Mouse (Mus musculus) hindlimb bud, embryonic 11.5 days (tissue): ENCODE measurements around the gene Prss16.

ENCODE experiments used
- DNase-seq: peaks from one replicate; pipeline ENCODE4 v3.0.0-alpha.2; 2012; ENCODE audit warnings: low read depth, low spot score; ENCODE audit errors: extremely low spot score

The Prss16 gene

GRCm38 (mm10) chr13:22007872-22008271, 1.7 kb downstream of the Prss16 start:
- DNase-seq, result no peak

- DNase-seq, result no peak
These were observed 2.4 kb downstream of the Prss16 start for GRCm38 (mm10) chr13:22007121-22007510.

GRCm38 (mm10) chr13:22006334-22007120, 3.0 kb downstream of the Prss16 start:
- no peak for DNase-seq

GRCm38 (mm10) chr13:22005605-22006333, 3.8 kb downstream of the Prss16 start:
- DNase-seq, result no peak

- no peak for DNase-seq
These were observed 7.7 kb downstream of the Prss16 start for GRCm38 (mm10) chr13:22001823-22002222.

GRCm38 (mm10) chr13:22001346-22001745, 8.2 kb downstream of the Prss16 start:
- DNase-seq, result no peak

DNA sequence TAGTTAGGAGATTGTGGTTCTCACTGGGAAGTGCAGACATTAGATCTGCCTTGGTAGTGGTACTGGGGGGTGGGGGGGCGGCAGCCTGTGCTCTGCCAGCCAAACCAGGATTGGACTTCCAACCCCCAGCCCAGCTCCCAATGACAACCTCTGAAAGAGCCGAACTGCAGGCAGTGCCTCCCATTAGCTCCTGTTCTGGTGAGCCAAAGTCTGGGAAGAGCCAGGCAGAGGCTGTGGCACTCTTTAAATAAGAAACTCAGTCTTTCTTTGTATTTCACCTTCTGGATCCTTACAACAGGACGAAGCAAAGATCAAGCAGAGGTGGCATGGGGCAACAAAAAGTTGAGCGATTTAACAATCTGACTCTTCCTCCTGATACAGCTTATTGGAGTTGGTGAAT, 10.4 kb downstream of the Prss16 start:
- DNase-seq, result no peak

DNA sequence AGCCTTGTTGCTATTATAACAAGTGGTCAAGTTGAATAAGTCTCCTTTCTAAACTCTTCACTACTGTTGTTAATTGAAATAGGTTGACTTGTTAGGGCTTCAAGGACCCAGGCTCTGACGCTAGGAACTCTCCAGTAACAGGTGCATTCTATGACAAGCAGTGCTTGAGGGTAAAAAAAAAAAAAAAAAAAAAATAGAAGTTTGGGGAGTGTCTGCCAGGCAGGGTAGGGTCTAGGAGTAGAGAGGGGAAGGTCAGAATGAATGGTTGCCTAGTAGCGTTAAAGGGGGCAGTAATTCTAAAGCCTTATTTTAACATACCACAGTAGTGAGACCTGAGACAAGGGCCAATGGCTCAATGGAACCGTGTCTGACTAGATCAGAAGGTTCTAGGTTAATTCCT, 11.1 kb downstream of the Prss16 start:
- DNase-seq, result no peak

- DNase-seq, result no peak
These were observed 11.7 kb downstream of the Prss16 start for GRCm38 (mm10) chr13:21997821-21998220.

DNA sequence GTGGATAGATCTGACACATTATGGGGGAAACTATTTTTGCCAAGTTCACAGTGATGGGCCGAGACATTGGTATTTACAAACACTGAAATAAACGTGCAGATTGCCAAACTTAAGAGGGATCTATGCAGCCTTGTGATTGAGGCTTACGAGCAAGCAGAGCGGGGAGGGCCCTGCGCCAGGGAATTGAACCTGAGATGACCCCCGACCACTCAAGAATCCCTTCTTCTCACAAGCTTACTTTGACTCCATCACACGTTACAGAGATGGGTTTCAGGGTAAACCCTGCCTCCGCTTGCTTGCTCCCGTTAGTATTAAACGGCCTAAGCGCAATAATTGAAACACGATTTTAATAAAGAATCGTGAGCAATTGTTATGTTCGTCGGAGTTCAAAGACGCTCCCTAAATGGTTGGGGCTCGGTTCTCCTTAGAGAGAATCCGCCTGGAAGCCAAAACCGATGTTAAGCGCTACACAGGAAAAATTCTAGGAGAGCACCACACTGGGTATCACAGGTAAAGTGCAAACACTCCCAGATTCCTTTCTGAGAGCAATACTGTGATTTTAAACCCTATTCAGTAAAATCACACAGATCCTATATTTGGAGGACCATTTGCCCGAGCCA, 12.2 kb downstream of the Prss16 start:
- no peak for DNase-seq

DNA sequence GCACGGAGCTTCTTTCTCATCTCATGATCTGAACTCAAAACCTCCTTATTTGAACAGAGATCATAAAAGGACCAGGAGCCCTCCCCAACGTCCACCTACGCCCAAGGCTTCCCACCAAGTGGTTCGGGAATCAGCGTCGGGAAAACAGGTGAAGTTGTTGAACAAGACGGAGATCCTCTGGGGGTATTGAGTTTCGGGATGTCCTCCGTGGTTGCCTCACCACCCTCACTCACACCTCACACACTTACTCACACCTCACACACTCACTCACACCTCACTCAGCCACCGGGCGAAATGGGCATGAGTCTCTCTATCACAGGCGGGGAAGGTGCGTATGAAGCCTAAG, 12.7 kb downstream of the Prss16 start:
- DNase-seq, result no peak

GRCm38 (mm10) chr13:21996101-21996839, 13.3 kb downstream of the Prss16 start:
- DNase-seq, result no peak

GRCm38 (mm10) chr13:21995331-21995914, 14.1 kb downstream of the Prss16 start:
- DNase-seq, result no peak

- no peak for DNase-seq
These were observed 14.6 kb downstream of the Prss16 start for GRCm38 (mm10) chr13:21994896-21995295.

DNA sequence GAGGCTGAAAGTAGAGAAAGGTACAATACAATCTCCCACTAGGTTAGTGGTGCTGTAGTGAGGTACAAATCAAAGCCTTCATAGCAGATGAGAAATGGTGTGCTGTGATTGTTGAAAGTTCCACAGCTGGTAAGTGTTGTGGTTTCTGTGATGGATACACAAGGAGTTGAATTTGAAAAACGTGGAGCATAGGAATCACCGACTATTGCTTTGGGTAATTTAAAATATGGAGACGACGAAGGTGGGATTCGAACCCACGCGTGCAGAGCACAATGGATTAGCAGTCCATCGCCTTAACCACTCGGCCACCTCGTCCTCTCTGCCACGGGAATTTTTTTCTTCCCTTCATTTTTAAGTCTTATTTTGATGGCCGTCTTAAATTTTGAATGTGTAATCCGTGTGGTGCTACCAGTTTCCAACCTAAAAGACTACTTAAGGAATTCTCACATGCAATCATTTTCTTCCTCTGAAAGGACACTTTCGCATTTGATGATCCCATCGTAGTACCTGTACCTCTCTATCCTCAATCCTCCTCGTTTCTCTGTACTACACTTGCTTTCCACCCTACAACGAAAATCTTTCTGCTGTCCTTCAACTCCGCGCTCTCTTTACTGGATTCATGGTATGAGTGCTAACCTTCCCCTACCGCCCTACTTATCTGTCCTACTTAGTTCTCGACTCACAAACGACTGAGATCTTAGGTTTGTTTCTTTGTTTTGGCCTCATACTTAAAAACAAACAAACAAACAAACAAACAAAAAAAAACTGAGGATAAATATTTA, 15.4 kb downstream of the Prss16 start:
- no peak for DNase-seq

- DNase-seq, result no peak
These were observed 17.0 kb downstream of the Prss16 start for GRCm38 (mm10) chr13:21992550-21992949.

- DNase-seq, result no peak
These were observed 25.1 kb downstream of the Prss16 start for GRCm38 (mm10) chr13:21984486-21984885.

DNA sequence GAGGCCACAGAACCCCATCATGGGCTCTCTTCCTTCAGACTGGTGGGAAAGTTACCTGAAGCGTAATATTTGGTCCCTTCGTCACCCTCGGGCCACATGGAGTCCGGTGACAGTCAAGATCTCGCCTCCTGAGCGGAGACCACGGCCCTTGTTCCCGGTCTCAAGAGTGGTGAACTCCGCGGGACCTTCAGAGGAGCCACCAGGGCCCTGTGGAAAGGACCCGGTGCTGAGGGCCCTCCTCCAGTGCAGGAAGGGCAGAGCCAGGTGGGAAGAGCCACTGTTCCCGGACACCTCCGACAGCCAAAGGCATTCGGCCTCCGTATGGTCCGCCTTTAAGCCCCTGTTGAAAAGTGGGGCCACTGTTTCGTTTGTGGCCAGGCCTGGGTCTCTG, 27.7 kb downstream of the Prss16 start:
- DNase-seq, result no peak

DNA sequence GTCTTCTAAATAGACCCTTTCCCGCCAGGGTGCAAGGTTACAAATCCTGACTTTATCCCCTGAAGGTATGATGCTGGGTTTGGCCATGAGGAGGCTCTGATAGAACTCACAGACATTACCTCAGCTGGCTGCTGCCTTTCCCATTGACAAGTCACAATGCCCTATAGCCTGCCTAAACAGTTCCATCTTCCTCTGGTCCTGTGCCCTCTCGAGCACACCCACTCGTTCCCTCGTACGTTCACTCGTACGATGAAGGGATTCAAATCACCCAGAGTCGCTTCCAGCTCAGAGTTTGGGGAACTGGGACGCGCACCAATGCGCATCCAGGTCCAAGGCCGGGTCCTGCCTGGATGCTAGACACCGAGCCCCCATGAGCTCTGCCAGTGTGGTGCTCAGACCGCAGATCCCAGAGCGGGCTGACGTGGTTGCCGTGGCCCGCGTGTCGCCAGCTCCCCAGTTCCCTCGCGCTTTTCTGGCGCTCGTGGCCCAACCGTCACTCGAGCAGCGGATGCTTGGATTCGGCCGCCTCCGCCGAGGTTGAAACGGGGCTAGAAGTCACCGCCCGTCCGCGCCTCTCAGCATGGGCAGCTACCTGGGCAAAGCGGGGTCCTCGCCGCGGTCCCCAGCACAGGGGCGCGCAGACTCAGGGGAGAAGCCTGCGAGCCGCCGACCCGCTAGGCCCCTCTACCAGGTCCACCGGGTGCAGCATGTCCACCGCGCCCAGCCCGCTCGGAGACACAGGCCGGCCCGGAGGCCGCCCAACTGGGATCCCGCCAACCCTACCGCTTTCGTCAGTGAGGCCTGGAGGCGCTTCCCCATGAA, 28.4 kb downstream of the Prss16 start, which contains the start of gene Pom121l2:
Gene Pom121l2, plus strand, starts transcription at position 214 of the 822 bp plus-strand sequence.
- no peak for DNase-seq
